Mouse (Mus musculus): ENCODE data around the gene Noc2l. TPM values are rescaled to one million over a fixed set of nuclear protein-coding genes. Genes with fewer than 3 reads are reported as not detected.

The Noc2l gene
- total and polyA plus RNA-seq, 3 experiments, result 173 to 244 (median 197) TPM

DNA sequence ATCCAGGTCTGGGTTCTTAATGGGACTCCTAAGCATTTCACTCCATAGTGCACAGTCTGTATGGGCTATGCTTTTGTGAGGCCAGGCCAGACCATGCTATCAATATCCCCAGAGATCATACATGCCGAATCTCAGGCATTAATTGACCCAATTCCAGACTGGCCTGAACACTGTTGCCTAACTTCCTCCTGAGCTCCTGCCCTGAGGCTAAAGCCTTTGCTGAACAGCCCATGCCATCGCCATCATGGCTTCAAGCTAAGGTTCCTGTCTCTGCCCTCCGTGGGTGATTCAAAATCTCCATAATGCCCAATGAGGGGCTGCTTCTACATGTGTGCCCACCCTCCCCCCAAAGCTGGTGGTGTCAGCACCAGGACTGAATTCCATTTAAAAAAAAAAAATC lies 16.8 kb downstream of the Noc2l start:
- Histone ChIP-seq H3K9ac (ENCODE audit: insufficient read depth, low read depth) (no peak overlapping the region), H3K4me2 (ENCODE audit: insufficient read depth, low read depth, poor library complexity, severe bottlenecking) (no peak overlapping the region), H3K4me1 (ENCODE audit: control insufficient read depth in 1 of 2, insufficient read depth in 2 of 2) (peaks cover 1 to 4% of the 10 kb centered on the region in 2 experiments; a peak in 2 of 4 replicates), H3K27me3 (replicated peaks) (no peaks in the 10 kb centered on the region), H3K9me3 (replicated peaks; ENCODE audit: low read length) (no peaks in the 10 kb centered on the region), H3K79me2 (replicated peaks; ENCODE audit: control insufficient read depth, extremely low read depth, insufficient read depth, poor library complexity, severe bottlenecking) (no peaks in the 10 kb centered on the region), H3K36me3 (replicated peaks in 1 of 2; ENCODE audit: control insufficient read depth in 1 of 2, insufficient read depth in 1 of 2, low read length in 1 of 2) (peaks cover 21 to 44% of the 10 kb centered on the region in 2 experiments), H3K4me3 (replicated peaks in 1 of 3; ENCODE audit: low read depth in 2 of 3, low read length in 2 of 3, poor library complexity in 1 of 3) (no peak overlapping the region), H3K27ac (ENCODE audit: insufficient read depth, low read depth) (no peak overlapping the region)
- no peak for TF ChIP-seq CTCF (conservative IDR thresholded peaks at IDR 0.05 in 1 of 2, IDR thresholded peaks at IDR 0.05 in 1 of 2; ENCODE audit: low read depth in 2 of 2, low read length in 2 of 2)
- TF ChIP-seq MAX (IDR thresholded peaks at IDR 0.05; ENCODE audit: low read length), result no peak
- TF ChIP-seq PAX5 (IDR thresholded peaks at IDR 0.05; ENCODE audit: low read length), result no peak
- no peak for TF ChIP-seq KAT2A (IDR thresholded peaks at IDR 0.05; ENCODE audit: insufficient replicate concordance, low read length)
- no peak for TF ChIP-seq USF1 (IDR thresholded peaks at IDR 0.05; ENCODE audit: low read depth, low read length)
- no peak for TF ChIP-seq ELF1 (IDR thresholded peaks at IDR 0.05; ENCODE audit: low read depth, low read length)
- no peak for TF ChIP-seq ETS1 (conservative IDR thresholded peaks at IDR 0.05; ENCODE audit: low read depth, low read length)
- TF ChIP-seq TBP (conservative IDR thresholded peaks at IDR 0.05; ENCODE audit: low read depth, low read length), result no peak
- TF ChIP-seq USF2 (conservative IDR thresholded peaks at IDR 0.05; ENCODE audit: low read depth, low read length), result no peak
- no peak for TF ChIP-seq EP300 (IDR thresholded peaks at IDR 0.05; ENCODE audit: low read length)
- TF ChIP-seq TCF12 (IDR thresholded peaks at IDR 0.05; ENCODE audit: low read depth, low read length), result no peak
- dilution Hi-C loops (cut with MboI; ENCODE audit: extremely low pct_ligation_motif_present, extremely low pct_unique_long_range_greater_than_20kb, low sequenced_read_pairs) (no loop called here), in situ Hi-C loops (cut with MboI; ENCODE audit: low pct_ligation_motif_present, low pct_unique_long_range_greater_than_20kb, low sequenced_read_pairs) (no loop called here)
- no peak for DNase-seq (ENCODE audit: extremely low read depth)

DNA sequence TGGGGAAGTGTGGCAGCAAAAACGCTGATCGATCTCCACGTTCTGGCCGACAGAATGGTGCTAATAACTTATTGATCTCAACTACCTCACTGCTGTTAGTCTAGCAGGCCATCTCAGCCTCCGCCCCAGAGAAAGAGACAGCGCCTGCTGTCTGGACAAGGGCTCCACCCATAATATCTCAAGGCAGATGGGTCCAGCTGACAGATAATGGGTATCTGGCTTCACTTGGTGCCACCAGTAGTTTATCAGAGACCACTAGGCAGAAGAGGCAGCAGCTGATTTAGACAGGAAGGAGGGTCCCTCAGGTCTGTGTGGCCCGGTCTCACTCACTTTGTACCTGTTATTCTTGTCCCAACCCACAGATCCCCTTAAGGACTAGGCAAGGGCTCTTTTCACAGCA lies 17.2 kb downstream of the Noc2l start:
- Histone ChIP-seq H3K4me3 (replicated peaks in 1 of 3; ENCODE audit: low read depth in 2 of 3, low read length in 2 of 3, poor library complexity in 1 of 3) (no peak overlapping the region), H3K36me3 (replicated peaks in 1 of 2; ENCODE audit: control insufficient read depth in 1 of 2, insufficient read depth in 1 of 2, low read length in 1 of 2) (peaks cover 17 to 39% of the 10 kb centered on the region in 2 experiments), H3K79me2 (replicated peaks; ENCODE audit: control insufficient read depth, extremely low read depth, insufficient read depth, poor library complexity, severe bottlenecking) (no peaks in the 10 kb centered on the region), H3K4me2 (ENCODE audit: insufficient read depth, low read depth, poor library complexity, severe bottlenecking) (no peak overlapping the region), H3K9ac (ENCODE audit: insufficient read depth, low read depth) (no peak overlapping the region), H3K27ac (ENCODE audit: insufficient read depth, low read depth) (no peak overlapping the region), H3K9me3 (replicated peaks; ENCODE audit: low read length) (no peaks in the 10 kb centered on the region), H3K27me3 (replicated peaks) (no peaks in the 10 kb centered on the region), H3K4me1 (ENCODE audit: control insufficient read depth in 1 of 2, insufficient read depth in 2 of 2) (peaks cover 0 to 4% of the 10 kb centered on the region in 2 experiments; a peak in 1 of 4 replicates)
- dilution Hi-C loops (cut with MboI; ENCODE audit: extremely low pct_ligation_motif_present, extremely low pct_unique_long_range_greater_than_20kb, low sequenced_read_pairs), result no loop called here
- DNase-seq (ENCODE audit: extremely low read depth), result no peak
- TF ChIP-seq E2F4 (IDR thresholded peaks at IDR 0.05; ENCODE audit: insufficient replicate concordance, low read depth, low read length), result no peak
- no peak for TF ChIP-seq USF2 (conservative IDR thresholded peaks at IDR 0.05; ENCODE audit: low read depth, low read length)
- no peak for TF ChIP-seq POLR2A (IDR thresholded peaks at IDR 0.05; ENCODE audit: low read depth, low read length)
- no peak for TF ChIP-seq IRF4 (IDR thresholded peaks at IDR 0.05; ENCODE audit: low read depth, low read length)
- TF ChIP-seq MAZ (IDR thresholded peaks at IDR 0.05; ENCODE audit: low read depth, low read length), result no peak
- TF ChIP-seq ZC3H11A (IDR thresholded peaks at IDR 0.05; ENCODE audit: low read depth, low read length), result no peak
- no peak for TF ChIP-seq USF1 (IDR thresholded peaks at IDR 0.05; ENCODE audit: low read depth, low read length)
- no peak for TF ChIP-seq TCF12 (IDR thresholded peaks at IDR 0.05; ENCODE audit: low read depth, low read length)
- TF ChIP-seq CHD1 (IDR thresholded peaks at IDR 0.05; ENCODE audit: low read depth, low read length), result no peak
- no peak for TF ChIP-seq EP300 (IDR thresholded peaks at IDR 0.05; ENCODE audit: low read length)
- no peak for TF ChIP-seq TBP (conservative IDR thresholded peaks at IDR 0.05; ENCODE audit: low read depth, low read length)
- TF ChIP-seq BHLHE40 (IDR thresholded peaks at IDR 0.05; ENCODE audit: low read depth, low read length), result no peak
- no peak for TF ChIP-seq ZMIZ1 (IDR thresholded peaks at IDR 0.05; ENCODE audit: low read depth, low read length)
- TF ChIP-seq CHD2 (IDR thresholded peaks at IDR 0.05; ENCODE audit: low read length), result no peak
- TF ChIP-seq MXI1 (IDR thresholded peaks at IDR 0.05; ENCODE audit: low read depth, low read length), result no peak
- no peak for TF ChIP-seq ZNF384 (IDR thresholded peaks at IDR 0.05; ENCODE audit: low read depth, low read length)
- no peak for TF ChIP-seq JUN (IDR thresholded peaks at IDR 0.05; ENCODE audit: insufficient read depth, low read depth, low read length)
- no peak for TF ChIP-seq KAT2A (IDR thresholded peaks at IDR 0.05; ENCODE audit: insufficient replicate concordance, low read length)
- no peak for TF ChIP-seq NRF1 (IDR thresholded peaks at IDR 0.05; ENCODE audit: low read depth, low read length)
- in situ Hi-C loops (cut with MboI; ENCODE audit: low pct_ligation_motif_present, low pct_unique_long_range_greater_than_20kb, low sequenced_read_pairs), result no loop called here

Data from CH12.LX (cell line).